Mouse (Mus musculus): ENCODE data around the gene Zbtb7a.
"Not testable (repeated sequence)": the region's sequence is repeated elsewhere in the genome, so short reads cannot be mapped to it uniquely, and the experiment has no call there.

Gene Zbtb7a

DNA sequence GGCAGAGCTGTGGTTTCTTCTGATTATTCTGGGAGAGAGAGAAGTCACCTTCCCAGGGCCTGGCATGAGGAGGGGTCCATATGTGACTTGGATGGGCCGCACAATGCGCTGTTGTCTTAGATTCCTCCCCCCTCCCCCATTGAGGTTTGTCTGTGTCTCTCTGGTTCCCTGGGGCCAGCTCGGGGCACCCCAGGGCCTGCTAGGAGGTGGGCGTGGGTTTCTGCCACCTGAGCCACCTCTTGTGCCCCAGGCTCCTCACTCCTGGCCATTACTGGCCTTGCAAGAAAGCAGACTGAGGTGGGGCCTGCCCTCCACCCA is 4.5 kb downstream of the Zbtb7a start:
- no peak for DNase-seq

DNA sequence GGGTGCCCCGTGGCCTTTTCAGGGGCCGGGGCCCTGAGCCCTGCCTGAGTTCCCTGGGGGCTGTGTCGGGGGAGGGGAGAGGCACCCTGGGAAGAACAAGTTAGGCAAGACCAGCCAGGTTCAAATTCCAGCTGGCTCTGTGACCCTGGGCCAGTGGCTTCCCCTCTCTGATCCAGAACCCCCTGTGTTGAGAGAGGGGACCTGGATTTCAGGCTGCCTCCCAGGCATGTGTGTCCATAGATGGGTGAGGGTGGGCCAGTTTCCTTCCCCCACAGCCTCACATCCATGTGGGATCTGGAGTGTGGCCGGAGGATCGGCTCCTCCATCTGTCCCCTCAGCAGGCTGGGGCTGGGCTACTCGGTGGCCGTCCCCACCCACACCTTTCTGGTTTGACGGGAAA is 5.0 kb downstream of the Zbtb7a start:
- DNase-seq, result no peak

DNA sequence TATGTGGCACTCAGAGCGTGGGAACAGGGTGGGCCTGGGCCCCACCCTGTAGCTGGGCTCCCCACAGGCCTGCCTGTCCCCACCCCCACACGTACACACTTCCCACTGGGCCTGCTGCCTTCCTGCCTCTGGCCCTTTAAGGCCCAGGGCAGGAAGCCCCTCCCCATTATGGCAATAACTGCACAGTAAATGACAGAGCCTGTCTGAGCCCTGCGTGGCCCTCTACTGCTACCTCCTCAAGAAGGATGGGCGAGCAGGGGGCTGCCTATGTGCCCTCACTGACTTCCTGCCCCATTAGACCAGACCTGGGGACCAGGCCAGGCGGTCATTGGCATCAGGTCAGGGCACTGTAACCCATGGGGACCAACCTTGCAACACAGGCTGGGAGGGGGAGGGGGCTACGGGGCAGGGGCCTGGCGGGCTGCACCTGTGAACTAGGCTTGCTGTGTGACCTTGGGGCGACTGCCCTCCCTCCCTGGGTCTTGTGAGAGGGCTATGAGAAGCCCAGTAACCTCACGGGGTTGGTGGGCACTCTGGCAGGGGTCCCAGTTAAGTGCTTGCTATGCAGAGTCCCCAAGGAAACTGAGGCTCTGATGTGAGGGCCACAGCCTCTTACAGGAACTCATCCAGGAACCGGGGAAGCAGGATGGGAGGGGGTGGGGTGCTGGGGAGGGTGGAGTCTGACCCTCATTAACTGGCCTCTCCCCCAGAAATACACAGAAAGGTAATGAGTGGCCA is 5.9 kb downstream of the Zbtb7a start:
- DNase-seq, result peak; percentile 52

DNA sequence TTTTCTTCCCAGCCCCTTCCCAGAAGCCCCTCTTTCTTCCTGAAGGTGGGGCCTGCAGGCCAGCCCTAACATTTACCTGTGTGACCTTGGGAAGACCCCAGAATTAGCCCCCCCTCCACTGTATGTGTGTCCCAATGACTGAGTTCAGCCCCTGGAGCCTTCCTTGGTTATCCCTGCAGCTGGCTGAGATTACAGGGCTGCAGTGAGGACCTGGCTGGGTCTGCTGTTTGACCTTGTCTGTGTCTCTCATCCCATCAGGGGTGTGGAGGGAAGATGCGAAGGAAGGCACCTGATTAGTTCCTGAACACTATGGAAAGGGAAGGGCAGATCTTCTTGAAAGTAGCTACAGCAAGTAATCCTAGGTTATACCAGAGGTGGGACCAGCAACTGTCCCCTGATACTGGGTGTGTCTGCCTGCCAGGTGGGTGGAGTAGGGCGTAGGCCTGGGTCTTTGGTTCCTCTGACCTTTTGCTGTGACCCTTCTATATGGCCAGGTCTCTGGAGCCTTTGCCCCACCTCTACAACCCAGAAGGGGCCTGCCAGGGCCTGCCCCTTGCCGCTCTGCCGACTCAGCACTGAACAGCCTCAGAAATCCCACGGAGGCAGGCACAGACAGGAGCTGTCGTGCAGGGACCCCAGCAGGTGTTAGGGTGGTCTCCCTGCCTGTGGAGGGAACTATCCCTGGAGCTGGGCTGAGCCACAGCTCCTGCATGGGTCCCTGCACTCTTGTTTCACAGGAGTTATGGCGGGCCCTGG is 6.6 kb downstream of the Zbtb7a start:
- DNase-seq, result no peak

DNA sequence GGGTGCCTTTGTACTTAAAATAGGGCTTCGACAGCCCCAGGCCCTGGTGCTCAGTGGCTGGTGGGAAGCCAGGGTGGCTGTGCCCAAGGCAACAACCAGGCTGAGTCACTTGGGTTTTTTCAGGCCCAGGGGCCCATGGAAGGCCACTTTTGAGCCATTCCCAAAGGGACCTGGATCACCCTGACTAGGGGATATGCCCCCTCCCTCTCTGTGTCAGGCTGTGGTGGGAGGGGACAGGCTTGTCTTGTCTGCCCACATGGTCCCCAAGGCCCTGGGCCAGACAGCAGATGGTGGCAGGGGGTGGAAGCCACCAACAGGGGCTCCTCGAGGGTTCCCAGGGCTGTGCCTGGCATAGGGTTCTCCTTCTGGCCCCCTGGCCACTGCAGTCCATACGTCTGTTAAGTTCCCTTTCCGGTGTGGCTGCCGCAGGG is 7.5 kb downstream of the Zbtb7a start:
- no peak for DNase-seq

DNA sequence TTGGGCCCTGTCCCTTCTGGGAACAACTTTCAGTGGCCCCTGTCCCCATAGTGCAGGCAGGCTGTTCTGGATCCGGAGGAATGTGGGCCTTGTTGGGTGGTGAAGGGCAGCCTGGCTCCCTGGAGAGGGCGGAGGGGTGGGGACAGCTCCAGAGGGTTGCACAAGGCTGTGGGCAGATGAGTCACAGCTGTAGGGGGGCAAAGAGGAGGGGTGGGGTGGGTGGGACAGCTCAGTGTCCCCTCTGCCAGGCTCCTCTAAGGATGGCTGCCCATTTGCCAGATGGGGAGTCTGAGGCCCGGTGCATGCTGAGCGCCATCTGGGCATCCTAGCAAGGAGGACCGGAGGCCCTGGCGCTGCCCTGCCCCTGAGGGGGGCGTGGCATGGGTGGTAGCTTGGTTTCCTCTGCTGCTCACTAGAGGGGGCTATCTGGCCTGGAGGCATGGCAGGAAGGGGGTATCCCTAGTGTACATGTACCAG is 8.2 kb downstream of the Zbtb7a start:
- peak; percentile 50 for DNase-seq

DNA sequence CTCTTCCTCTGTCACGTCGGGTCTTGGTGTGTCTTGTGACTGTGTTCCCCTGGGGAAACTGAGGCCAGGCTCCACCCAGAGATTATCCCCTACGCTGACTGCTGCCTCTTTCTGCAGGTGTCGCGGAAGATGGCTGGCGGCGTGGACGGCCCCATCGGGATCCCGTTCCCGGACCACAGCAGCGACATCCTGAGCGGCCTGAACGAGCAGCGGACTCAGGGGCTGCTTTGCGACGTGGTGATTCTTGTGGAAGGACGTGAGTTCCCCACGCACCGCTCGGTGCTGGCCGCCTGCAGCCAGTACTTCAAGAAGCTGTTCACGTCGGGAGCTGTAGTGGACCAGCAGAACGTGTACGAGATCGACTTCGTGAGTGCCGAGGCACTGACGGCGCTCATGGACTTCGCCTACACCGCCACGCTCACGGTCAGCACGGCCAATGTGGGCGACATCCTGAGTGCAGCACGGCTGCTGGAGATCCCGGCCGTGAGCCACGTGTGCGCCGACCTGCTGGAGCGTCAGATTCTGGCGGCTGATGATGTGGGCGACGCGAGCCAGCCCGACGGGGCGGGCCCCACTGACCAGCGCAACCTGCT is 8.9 kb downstream of the Zbtb7a start:
- DNase-seq, result no peak

DNA sequence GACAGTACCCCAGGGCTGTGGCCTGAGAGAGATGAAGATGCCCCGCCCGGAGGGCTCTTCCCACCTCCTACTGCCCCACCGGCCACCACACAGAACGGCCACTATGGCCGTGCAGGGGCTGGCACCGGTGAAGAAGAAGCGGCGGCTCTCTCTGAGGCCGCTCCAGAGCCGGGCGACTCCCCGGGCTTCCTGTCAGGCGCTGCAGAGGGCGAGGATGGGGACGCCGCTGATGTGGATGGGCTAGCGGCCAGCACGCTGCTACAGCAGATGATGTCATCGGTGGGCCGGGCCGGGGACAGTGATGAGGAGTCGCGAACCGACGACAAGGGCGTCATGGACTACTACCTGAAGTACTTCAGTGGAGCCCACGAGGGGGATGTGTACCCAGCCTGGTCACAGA is 9.6 kb downstream of the Zbtb7a start:
- peak; percentile 40 for DNase-seq

DNA sequence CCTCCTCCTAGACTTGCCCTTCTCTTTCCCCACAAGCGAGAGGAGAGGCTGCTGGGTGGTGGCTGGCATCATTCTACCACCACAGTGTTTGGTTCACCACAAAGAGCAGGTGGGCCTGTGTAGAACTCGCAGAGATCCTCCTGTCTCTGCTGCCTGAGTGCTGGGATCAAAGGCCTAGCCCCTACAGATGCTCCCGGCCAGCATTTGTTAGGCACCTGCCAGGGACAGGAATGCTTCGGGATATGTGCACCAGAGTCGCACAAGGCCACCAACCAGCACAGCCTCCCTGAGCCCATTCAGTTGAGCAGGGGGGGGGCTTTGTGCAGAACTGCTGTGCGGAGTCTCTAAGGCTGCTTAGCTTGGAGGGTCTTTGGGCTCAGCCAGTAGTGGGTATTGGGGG is 10.3 kb downstream of the Zbtb7a start:
- DNase-seq, result no peak

DNA sequence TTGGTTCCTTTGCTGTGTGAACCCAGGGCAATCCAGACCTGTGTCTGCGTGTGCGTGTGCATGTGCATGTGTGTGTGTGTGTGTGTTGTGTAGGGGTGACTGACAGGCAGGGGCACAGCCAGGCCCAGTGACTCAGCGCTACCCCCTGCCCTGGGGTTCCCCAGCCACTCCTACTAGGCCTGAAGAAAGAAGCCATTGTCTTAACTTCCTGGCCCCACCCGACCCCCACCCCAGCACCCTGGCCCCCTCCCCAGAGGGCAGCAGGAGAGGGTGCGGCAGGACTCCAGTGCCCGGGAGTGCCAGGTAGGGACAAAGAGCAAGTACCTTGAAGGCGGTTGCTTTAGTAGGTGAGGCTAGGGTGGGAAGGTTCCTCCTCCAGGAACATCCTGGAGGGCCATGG is 10.8 kb downstream of the Zbtb7a start:
- DNase-seq, result no peak

DNA sequence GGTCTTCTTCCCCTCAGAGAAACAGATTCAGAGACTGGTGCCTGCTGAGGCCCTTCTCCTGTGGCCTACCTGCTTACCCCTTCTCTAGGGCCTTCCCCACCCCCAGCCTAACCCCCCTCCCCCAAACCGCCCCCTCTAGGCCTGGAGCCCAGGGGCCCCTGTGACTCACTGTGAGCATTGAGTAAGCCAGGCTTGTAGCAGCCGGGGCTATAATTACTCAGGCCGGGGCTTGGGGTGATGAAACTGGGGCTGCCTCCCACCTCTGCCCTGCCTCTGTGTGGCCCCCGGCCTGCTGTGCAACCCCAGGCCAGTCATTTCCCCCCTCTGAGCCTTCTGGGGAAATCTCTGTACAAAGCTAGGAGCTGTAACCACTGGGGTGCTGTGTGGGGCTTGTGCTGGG is 11.3 kb downstream of the Zbtb7a start:
- DNase-seq, result no peak

DNA sequence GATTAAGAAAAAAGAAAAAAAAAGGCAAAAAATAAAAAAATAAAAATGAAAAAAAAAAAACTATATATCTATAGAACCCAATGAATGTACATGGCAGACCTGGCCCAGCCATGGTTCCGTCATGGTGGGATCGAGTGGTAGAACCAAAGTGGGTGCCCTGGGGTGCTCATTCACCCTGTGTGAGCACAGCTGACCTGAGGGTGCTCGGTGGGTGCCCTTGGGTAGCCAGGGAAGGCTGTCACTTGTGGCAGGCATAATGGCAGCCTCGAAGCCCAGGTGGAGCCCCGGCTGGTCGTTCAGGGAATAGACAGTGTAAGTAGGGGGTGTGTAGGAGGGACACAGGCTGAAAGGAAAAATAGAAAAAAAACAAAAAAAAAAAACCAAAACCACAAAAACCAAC is 16.2 kb downstream of the Zbtb7a start:
- no peak for DNase-seq

DNA sequence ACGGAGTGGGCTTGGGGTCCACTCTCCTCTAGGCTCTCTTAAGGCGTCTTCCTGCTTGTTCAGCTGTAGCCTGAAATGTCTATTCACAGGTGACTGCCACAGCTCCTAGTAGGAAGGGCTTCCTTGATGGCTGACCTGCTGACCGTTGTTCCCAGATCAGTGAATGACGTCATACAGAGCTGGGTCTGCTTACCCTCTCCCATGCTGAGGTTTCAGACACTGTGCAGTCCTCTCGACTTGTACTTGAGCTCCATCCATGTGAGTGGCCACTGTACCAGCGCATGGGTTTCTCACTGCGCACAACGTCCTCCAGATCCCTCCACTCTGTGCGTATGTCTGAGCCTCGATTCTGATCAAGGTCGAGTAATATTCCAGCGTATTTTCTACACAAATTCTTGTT is 17.6 kb downstream of the Zbtb7a start:
- no peak for DNase-seq

DNA sequence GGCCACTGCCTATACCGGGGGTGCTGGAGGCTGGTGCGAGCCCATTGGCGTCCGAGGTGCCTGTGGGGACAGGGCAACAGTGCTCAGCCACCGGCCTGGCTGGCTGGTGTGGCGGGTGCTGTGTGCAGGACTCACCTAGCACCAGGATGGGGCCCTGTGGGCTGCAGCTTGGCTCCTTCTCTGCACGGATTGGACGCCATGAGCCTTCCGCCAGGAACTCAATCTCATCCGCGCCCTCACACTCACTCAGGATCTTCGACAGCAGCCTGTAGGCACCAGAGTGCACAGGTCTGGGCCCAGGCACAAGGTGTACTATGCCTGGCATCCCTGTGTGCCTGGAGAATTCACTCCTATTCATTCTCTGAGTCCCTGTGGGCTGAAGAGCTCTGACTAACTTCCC is 19.3 kb downstream of the Zbtb7a start:
- DNase-seq, result no peak

DNA sequence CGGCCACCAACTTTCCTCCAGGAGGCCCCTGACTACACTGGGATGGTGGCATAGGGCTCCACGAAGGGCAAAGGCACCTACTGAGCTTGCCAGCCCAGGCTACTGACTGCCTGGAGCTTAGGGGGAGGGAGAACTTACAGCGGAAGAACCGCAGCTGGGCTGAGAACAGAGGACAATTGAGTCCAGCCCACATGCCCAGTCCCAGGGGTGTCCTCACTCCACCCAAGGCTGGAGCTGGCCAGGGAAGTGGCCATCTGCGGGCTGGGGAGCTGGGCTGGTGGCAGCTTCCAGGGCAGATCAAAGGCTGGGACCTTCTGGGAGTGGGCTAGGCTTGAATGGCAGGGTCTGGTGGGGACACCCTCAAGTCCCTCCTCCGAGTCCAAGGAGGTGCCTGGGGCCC is 19.7 kb downstream of the Zbtb7a start:
- DNase-seq, result no peak

DNA sequence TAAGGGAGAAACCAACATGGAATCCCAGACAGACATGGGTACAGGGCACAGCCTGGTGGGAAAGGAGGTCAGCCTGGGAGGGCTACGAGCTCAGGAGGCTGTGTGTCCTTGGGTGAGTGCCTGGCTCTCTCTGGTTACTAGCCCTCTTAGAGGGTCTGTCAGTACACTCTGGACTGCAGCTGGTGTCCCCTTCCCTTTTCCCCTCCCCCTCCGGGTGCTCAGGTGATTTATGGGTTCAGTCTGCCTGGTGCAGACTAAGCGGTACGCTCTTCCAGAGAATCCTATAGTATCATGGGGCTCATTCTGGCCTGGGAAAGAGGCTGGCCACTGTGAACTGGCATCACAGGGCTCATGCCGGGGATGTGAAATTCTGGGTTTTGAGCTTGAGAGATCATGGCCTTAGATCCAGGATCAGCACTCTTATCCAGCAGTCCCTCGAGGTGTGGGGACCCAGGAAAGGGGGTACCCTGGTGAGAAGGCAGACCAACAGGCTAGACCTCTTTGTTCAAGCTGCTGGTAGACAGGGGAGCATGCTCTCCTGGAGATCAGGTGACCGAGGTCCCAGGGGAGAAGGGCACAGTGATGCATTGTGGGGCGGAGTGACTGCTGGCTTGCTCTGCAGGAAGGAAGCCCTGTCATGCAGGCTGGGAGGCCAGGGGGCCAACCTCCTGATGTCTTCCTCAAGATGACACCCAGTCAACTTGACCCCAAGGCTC is 26.7 kb downstream of the Zbtb7a start:
- no peak for DNase-seq

DNA sequence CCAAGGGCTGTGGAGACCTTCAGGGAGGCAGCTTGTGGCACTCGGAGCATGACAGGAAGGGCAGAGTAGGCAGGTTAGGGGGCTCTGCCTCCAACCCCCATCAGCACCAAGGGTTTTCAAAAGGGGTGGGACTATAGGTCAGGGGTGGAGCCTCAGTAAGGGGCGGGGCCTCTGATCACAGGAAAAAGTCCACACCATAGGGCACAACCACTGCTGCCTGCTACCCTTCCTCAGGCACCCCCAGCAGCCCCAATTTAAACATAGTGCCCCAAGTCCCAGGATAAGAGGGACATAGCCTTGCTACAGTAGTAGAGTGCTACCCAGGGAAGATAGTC is 27.3 kb downstream of the Zbtb7a start:
- DNase-seq, result no peak

DNA sequence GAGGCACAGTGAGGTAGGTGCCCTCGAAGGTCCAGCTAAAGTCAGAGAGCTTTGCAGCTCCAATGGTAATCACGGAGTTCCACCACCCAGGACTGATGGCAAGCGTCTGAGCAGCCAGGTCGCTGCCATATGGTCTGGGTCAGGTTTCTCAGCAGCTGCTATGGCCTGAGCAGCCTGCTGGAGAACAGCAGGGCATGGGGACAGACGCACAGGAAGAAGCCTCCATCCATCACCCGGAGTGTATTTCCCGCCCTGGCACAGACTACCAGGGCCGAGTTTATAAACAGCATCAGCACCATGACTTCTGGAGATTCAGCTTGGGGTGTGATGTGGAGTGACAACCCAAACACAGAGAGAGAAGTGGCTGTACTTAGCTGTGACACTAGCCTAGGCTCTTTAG is 30.1 kb downstream of the Zbtb7a start:
- DNase-seq, result no peak

DNA sequence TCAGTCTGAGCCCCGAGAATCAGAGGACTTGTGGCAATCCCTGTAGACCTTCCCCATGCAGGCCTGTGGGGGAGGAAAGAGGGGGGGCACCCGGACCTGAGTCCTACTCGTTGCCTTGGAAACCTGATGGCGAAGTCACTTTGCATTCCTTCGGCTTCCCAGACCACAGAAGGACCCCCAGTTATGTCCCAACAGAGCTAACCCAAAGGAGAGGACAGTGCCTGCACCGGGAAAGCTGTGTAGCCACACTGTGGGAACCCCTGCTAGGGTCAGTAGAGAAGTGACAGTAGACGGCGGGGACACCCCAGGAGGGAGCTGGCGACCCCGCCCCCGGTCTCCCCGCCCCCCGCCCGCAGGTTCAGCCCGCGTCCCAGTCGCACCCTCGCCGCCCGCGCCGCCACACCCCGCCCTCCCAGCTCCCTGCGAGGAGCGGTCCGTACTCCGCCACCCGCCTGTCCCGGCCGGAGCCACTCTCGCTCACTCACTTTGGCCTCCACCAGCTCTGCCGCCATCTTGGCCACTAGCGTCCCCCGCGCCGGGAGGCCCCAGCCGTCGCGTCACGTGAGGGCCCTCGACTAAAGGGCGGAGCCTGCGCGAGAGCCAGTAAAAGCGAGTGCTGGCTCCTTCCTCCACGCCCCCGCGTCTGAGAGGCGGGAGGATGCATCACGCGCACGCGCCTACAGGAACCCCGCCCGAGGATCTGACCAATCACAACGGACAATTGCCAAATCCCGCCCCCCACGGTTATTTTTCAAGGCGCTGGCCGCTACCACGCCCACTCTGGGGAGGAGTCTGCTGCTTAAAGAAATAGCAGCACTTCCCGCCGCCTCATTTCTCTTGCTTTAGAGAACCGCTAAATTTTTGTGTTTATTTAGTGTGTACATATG is 32.4 kb downstream of the Zbtb7a start, which contains the start of gene Pias4:
Gene Pias4 (minus strand): TSS at position 724 of the 887 bp plus-strand sequence.
- DNase-seq, result peak; percentile 100

DNA sequence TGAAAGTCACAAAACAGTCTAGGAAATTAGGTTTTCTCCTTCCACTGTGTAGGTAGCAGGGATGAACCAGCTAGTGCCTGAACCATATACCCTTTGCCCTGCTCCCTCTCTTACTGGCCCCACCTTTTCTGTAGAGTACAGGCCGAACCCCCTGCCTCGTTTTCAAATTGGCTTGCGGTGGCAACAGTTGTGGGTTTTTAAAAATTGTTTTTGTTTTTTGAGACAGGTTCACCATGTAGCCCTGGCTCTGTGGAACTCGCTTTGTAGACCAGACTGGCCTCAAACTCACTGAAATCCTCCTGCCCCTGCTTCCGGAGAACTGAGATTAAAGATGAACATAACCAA is 33.0 kb downstream of the Zbtb7a start:
- no peak for DNase-seq

DNA sequence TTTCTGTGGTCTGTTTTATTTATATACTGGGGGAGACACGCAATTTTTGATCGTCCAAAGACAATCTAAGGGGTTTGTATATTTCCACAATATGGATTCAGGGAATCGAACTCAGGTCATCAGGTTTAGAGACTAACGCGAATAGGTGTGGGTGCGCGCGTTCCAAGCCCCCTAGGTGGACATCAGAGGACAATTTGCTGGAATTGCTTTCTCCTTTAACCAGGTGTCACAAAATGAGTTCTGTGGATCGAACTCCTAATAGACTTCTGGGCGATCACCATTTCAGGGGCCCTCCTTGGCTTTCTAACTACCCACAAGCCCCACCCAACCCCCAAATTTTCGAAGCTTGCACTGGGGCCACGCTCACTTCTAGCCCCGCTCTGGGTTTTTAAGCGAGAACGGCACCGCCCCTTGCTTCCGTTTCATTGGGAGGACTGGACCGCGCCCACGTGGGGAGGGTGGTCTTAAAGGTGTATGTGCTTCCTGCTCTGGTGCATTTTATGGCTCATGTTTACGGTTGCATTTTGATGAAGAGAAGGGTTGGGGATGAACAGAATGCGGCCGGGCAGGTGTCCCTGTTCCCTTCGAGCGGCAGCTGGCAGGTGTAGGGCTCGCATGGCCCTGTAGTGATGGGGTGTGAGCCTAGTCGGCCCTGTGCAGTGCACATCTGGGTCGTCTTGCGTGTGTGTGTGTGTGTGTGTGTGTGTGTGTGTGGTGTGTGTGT is 33.7 kb downstream of the Zbtb7a start:
- peak; percentile 88 for DNase-seq

DNA sequence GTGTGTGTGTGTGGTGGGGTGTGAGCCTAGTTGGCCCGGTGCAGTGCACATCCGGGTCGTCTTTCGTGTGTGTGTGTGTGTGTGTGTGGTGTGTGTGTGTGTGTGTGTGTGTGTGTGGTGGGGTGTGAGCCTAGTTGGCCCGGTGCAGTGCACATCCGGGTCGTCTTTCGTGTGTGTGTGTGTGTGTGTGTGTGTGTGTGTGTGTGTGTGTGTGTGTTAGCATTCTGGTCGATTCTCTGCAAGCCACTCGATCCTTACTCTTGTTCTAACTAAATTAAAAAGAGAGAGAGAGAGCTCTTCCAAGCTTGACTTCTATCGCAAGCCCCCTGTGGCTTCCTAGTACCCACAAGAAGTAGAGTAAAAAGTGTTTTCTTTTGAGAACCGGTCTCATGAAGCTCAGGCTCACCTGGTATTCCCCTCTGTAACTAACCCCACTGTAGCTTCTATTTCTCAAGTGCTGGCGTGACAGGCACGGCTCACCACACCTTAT is 34.4 kb downstream of the Zbtb7a start:
- not testable (repeated sequence) for DNase-seq
